Mouse (Mus musculus): Measurements from ENCODE around the gene Cycs.

GRCm38 (mm10) chr6:50536461-50536892, 29.9 kb downstream of the Cycs start:
- no peak for TF ChIP-seq GATA1 (IDR thresholded peaks at IDR 0.05; ENCODE audit: borderline replicate concordance, low read length)
- no peak for TF ChIP-seq FLI1 (IDR thresholded peaks at IDR 0.05; ENCODE audit: low read length)
